In the genomic region with DNA sequence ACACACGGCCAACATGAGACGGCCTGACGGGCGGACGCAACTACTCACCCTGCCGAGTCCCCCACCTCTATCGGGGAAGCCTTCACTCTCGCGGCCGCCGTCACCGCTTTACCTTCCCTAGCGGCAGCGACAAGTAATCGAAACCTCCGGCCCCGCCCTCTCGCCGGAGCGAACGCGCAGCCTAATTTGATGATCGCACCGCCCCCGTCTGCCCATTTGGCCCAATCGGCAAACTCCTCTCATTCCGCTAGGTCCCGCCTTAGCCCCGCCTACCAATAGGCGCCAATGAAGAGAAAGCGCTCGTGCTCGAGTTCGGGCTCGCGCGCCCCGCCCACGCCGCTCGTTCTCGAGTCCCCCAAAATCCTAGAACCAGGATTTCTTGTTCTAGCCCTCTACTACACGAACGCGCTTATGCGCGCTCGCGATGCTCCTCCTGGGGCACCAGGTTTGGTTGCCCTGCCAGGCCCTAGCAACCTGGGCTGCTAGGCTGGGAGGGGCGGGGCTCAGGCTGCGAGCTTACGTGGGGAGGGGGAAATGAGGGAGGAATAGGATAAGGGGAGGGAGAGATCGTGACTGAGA, we compare ENCODE assay signal across 8 mouse cellular contexts. TPM values are rescaled to one million over a fixed set of nuclear protein-coding genes. Genes with fewer than 3 reads are reported as not detected.
DNase-seq lines count a peak whose midpoint lies in the region; ATAC-seq lines count a peak whose summit lies in the region.

Gene Cdkl5 (minus strand): TSS at position 162 of the 579 bp plus-strand sequence.

- peak; percentile 93 for DNase-seq in T-cell, adult 2 months (ENCODE audit: low spot score)
- peak; percentile 92 to 95 for DNase-seq in cerebellum, postnatal 36 days
- peak; percentile 94 for DNase-seq in gastrocnemius, adult 18-20 months (ENCODE audit: low spot score)
- DNase-seq in left cerebral cortex, adult 18-20 months (ENCODE audit: low spot score in 2 of 2): peak; percentile 91 to 94
- DNase-seq in right cerebral cortex, adult 18-20 months: peak; percentile 96
- DNase-seq in urinary bladder, postnatal 10 days (ENCODE audit: low spot score): peak; percentile 68

- no peaks in the 10 kb centered on the region for H3K79me2 ChIP-seq in macrophage (ENCODE audit: inconsistent target)

- peak within 1 kb of the TSS; percentile 53 for H3K4me2 ChIP-seq in hindbrain, embryonic 16.5 days (ENCODE audit: low read length)

- no peaks in the 10 kb centered on the region for H3K9me3 ChIP-seq in hindbrain, embryonic 16.5 days (ENCODE audit: control insufficient read depth, low read length)

- H3K27ac ChIP-seq in hindbrain, embryonic 16.5 days (ENCODE audit: low read depth, low read length): peak within 1 kb of the TSS; percentile 87
- no peak within 1 kb of the TSS for H3K27ac ChIP-seq in macrophage

- H3K4me3 ChIP-seq in hindbrain, embryonic 16.5 days (ENCODE audit: low read length): peak within 1 kb of the TSS; percentile 61
- peak within 1 kb of the TSS; percentile 55 for H3K4me3 ChIP-seq in macrophage (ENCODE audit: inconsistent target)

- H3K9ac ChIP-seq in hindbrain, embryonic 16.5 days (ENCODE audit: low read depth, low read length): peak within 1 kb of the TSS; percentile 71

- 22% methylated on average over 49 of the region's 53 CpGs for WGBS in hindbrain, embryonic 16.5 days
- WGBS in macrophage (ENCODE audit: missing documents): 32% methylated on average over 47 of the region's 53 CpGs

- ATAC-seq in hindbrain, embryonic 16.5 days: peak; percentile 96

- no peaks in the 10 kb centered on the region for H3K36me3 ChIP-seq in hindbrain, embryonic 16.5 days (ENCODE audit: control insufficient read depth, insufficient read depth, low read length)
- no peaks in the 10 kb centered on the region for H3K36me3 ChIP-seq in macrophage (ENCODE audit: inconsistent target)

- H3K27me3 ChIP-seq in hindbrain, embryonic 16.5 days (replicated peaks; ENCODE audit: control insufficient read depth, insufficient read depth, low read length): no peaks in the 10 kb centered on the region; the same call in 1 of the 2 replicates

- H3K4me1 ChIP-seq in hindbrain, embryonic 16.5 days (ENCODE audit: control insufficient read depth, insufficient read depth, low read depth, low read length): no peaks in the 10 kb centered on the region

RNA-seq across cellular contexts. Expression of gene Cdkl5, which starts in this region (rescaled TPM):
- 1 to 10 TPM in 1 of 2 experiments, under 1 TPM in 1; 0.98 to 1.2 TPM for total RNA-seq in gastrocnemius, adult 18-20 months (2021)
- 4.4 and 4.9 TPM in 2 replicates for polyA plus RNA-seq in hindbrain, embryonic 16.5 days (2015; fragmentation: Nextera tagmentation; extraction: Ambion mirVana)
- 100 to 1,000 TPM; 139 to 148 TPM for total RNA-seq in left cerebral cortex, adult 18-20 months (2021)
- 1 to 10 TPM in 16 of 26 experiments, under 1 TPM in 9, not detected in 1; 0.33 to 2.8 (median 1.2) TPM for total RNA-seq in macrophage (2018; cell fraction: chromatin; rRNA removed)
- total RNA-seq in macrophage (2018; cell fraction: cytosol; rRNA removed): 1 to 10 TPM in 3 of 26 experiments, under 1 TPM in 23; 0.30 to 1.3 (median 0.59) TPM
- 1 to 10 TPM in 14 of 26 experiments, under 1 TPM in 12; 0.17 to 2.2 (median 1.1) TPM for total RNA-seq in macrophage (2018; cell fraction: nucleus; rRNA removed)
- polyA plus RNA-seq in macrophage (2018): 0.29 to 0.75 TPM (median 0.40 TPM) in 3 replicates

Comparison
In these comparisons a context has a peak if more than half of its experiments do, and no peak if none do; other contexts are left out.
1. RNA of gene Cdkl5 (total RNA-seq): 139 to 148 TPM in left cerebral cortex, adult 18-20 months; 0.98 to 1.2 TPM in gastrocnemius, adult 18-20 months; every median in the first group is over 10 times any median in the second.
2. Peak in every context shown above with its lines, with median percentiles within 50 percentile points of each other: DNase-seq.